Mouse (Mus musculus) liver (tissue): ENCODE data around the gene Btbd8.

ENCODE experiments used
- DNase-seq: peaks from one replicate; pipeline ENCODE4 v3.0.0-alpha.2; 2020; ENCODE audit warnings: mixed read lengths

Gene Btbd8

GRCm38 (mm10) chr5:107450299-107450698, 12.5 kb downstream of the Btbd8 start:
- no peak for DNase-seq

GRCm38 (mm10) chr5:107462147-107463076, 24.6 kb downstream of the Btbd8 start:
- no peak for DNase-seq

GRCm38 (mm10) chr5:107466501-107466900, 28.7 kb downstream of the Btbd8 start:
- no peak for DNase-seq

DNA sequence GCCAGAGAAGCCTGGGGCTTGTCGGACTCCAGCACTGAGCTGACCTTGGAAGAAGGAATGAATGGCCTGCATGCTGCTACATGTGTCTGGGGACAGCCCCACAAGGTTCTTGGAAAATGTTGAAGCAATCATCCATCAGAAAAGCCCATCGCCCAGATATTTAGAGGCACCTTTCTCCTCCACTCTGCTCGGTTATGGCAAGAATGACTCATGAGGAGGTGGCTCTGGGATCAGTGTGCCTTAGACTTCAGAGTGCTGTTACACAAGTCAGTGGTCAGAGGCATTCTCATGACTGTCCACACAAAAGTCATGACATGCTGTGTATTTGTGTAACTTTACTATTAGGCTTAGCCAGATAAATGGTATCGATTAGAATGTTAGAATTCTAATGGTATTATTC, 29.3 kb downstream of the Btbd8 start:
- no peak for DNase-seq

- peak; percentile 69 for DNase-seq
Observed at GRCm38 (mm10) chr5:107470600-107471329, 33.0 kb downstream of the Btbd8 start.

- no peak for DNase-seq
Observed at GRCm38 (mm10) chr5:107480194-107480593, 42.4 kb downstream of the Btbd8 start.

DNA sequence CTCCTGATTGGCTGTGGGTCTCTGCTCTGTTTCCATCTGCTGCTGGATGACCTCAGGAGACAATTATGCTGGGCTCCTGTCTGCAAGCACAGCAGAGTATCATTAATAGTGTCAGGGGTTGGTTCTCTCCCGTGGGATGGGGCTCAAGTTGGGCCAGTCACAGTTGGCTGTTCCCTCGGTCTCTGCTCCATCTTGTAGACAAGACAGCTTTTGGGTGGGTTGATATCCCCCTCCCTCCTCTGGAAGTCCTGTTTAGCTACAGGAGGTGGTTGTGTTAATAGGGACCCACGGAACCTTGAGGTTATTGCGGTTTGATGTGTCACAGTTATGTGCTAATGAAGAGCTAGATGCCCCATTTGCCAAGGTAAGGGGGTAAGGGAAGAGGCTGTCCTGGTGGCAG, 51.2 kb downstream of the Btbd8 start:
- no peak for DNase-seq

DNA sequence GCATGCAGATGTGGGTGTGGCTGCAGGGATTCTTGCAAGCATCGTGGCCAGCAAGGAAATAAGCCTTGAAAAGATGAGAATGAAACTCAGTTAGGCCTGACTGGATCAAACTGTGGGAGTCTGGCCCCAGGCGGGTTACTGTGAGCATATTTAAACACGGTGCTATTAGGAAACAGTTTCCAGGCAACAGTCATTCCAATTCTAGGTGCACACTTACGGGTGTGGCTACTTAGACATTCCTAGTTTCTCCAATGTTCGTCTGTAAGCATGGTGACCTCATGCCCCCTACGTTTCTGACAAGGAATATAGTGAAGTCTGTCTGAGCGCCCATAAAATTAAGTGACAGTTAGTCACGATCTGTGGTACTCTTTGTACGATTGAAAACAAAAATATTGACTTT, 53.2 kb downstream of the Btbd8 start:
- DNase-seq: no peak

DNA sequence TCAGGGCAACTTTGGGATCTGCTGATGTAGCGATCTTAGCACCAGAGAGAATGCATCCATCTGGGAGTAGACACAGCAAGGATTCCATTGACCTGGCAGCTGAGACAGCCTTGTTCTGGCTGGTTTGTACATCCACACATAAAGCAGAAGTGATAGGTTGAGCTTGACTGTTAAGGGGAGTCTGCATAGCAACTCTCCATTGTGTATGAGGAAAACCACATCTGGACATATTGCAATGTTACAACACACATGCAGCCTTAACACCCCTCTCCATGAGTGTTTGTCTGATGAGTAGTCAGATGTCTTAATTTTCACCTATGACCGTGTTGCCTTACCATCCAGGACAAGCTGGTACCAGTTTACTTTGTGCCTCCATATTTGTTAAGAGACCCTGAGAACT, 54.7 kb downstream of the Btbd8 start:
- no peak for DNase-seq

DNA sequence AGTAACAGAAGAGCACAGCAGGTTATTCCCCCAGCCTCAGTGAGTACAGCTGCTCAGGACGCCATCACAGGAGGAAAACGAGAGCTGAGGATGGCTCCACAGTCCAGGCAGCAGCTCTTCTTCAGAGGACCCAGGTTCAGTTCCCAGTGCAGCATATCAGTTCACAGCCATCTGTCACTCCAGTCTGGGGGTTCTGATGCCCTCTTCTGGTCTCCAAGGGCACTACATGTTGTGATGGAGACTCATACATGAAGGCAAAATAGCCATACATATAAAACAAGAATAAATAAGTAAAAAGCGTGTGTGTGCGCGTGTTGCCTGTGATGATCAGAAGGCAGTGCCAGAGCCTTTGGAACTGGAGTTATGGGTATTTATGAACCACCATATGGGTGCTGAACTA, 57.0 kb downstream of the Btbd8 start:
- no peak for DNase-seq

DNA sequence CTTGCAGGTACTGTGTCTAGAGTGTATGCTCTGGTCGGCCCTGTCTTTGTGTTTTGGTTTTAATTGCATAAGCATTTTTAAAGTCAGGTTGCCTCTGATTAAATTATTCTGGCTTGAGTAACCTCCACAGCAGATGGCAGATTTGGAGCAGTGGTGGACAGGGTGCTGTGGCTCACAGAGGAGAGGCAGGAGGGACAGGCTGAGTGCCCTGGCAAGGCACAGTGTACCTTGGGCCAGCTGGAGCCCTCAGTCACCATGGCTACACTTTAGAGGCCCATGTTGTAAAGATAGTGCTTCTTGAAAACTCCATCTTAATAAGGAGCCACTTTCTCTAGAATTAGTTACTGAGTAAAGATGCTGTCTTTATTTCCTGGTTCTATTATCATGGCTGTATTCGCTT, 58.2 kb downstream of the Btbd8 start:
- no peak for DNase-seq

- no peak for DNase-seq
Observed at GRCm38 (mm10) chr5:107497519-107498501, 60.0 kb downstream of the Btbd8 start.

- DNase-seq: no peak
Observed at GRCm38 (mm10) chr5:107498806-107499310, 61.1 kb downstream of the Btbd8 start.

GRCm38 (mm10) chr5:107499891-107500535, 62.2 kb downstream of the Btbd8 start:
- DNase-seq: no peak

DNA sequence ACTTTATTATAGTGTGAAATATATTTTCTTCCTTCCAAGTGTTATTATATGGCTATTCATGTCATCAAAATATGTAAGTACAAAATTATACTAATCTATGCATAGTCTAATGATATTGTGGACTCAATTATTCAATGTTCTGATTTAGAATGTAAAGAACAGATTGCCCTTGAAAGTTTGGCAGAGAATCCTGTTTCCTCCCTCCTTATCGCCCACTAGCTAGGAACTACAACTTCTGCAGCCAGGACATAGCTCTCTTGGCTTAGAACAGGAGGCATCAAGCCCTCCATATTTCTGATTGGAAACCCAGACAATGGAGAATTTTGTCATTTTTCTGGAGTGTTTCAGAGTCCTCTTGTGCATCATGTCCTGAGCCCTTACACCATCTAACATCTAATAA, 62.9 kb downstream of the Btbd8 start:
- no peak for DNase-seq

- no peak for DNase-seq
Observed at GRCm38 (mm10) chr5:107507321-107507720, 69.5 kb downstream of the Btbd8 start, which contains the start of gene Gm42669. Gene Gm42669, plus strand, starts transcription at chr5:107507621.

DNA sequence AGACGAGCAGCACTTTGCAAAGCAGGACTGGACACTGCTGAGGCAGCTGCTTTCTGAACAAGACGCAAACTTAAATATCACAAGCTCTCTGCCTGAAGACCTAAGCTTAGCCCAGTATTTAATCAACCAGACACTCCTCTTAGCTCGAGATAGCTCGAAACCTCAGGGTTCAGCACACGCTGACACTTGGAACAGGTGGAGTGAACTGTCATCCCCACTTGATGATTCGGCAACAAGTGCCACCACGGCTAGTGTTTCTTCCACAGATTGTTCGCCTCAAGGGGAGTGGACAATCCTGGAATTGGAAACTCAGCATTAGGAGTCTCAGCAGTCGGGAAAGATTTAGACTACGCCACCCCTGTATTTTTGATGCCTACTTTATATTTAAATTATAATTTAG, 72.7 kb downstream of the Btbd8 start:
- DNase-seq: no peak

- no peak for DNase-seq
Observed at GRCm38 (mm10) chr5:107511326-107511725, 73.5 kb downstream of the Btbd8 start.

GRCm38 (mm10) chr5:107513583-107513982, 75.8 kb downstream of the Btbd8 start:
- peak; percentile 79 for DNase-seq

- peak; percentile 32 for DNase-seq
Observed at GRCm38 (mm10) chr5:107515453-107515852, 77.7 kb downstream of the Btbd8 start.

- no peak for DNase-seq
Observed at GRCm38 (mm10) chr5:107516087-107516486, 78.3 kb downstream of the Btbd8 start.

DNA sequence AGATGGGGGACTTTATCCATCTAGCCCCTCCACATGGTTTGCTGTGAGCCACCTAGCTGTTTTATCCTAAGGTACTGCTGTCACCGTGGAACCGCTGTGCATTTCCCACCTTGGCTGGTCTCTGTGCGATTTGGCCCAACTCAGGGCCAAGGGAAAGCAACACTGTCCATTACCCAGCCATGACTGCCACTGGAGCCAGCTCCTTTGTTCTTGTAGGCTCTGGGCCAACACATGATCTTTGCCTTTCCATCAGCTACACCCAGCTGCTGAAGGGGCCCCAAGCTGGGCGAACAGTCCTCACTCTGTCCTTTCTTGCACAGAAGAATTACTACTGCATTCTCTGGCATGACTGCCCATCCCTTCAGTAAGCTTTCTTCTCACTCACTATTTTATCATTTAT, 80.8 kb downstream of the Btbd8 start:
- DNase-seq: no peak
